In genomic region chr11:120799316-120799890, GRCm38 (mm10) we compare ENCODE assay signal across 7 mouse cellular contexts. TPM values are rescaled to one million over a fixed set of nuclear protein-coding genes. Genes with fewer than 3 reads are reported as not detected.
A peak's percentile ranks its signal among the peaks of the same experiment; 100 is the strongest.
DNase-seq lines count a peak whose midpoint lies in the region; ATAC-seq and TF ChIP-seq lines count a peak whose summit lies in the region.

No protein-coding gene starts in this region.

- H3K79me2 ChIP-seq in MEL (ENCODE audit: control insufficient read depth, insufficient read depth, low read length, poor library complexity) = peaks cover 18% of the 10 kb centered on the region

- no peak for DNase-seq in kidney, postnatal 25 days
- peak; percentile 60 for DNase-seq in MEL (ENCODE audit: low read depth, low spot score)
- no peak for DNase-seq in embryonic facial prominence, embryonic 14.5 days (ENCODE audit: low spot score)
- no peak for DNase-seq in embryo, embryonic 10 days (ENCODE audit: low spot score)

- H3K4me3 ChIP-seq in kidney, embryonic 16.5 days (ENCODE audit: low read length) = no peak overlapping the region
- peak overlapping the region; percentile 34 to 41 for H3K4me3 ChIP-seq in MEL (ENCODE audit: control insufficient read depth in 1 of 2, insufficient read depth in 1 of 2, low read depth in 2 of 2, low read length in 2 of 2)
- no peak overlapping the region for H3K4me3 ChIP-seq in embryonic facial prominence, embryonic 14.5 days (ENCODE audit: low read depth, low read length)
- no peak overlapping the region for H3K4me3 ChIP-seq in lung, embryonic 15.5 days
- no peak overlapping the region for H3K4me3 ChIP-seq in kidney, embryonic 14.5 days (ENCODE audit: low read length)

- no peak for TF ChIP-seq RAD21 in MEL (IDR thresholded peaks at IDR 0.05; ENCODE audit: low read depth, low read length)

- peak overlapping the region; percentile 43; the same call in 1 of the 2 replicates for H3K27ac ChIP-seq in kidney, embryonic 16.5 days (ENCODE audit: low read length)
- no peak overlapping the region for H3K27ac ChIP-seq in MEL (ENCODE audit: control insufficient read depth, low read depth, low read length)
- peak overlapping the region; percentile 61 for H3K27ac ChIP-seq in embryonic facial prominence, embryonic 14.5 days (replicated peaks; ENCODE audit: low read depth, low read length)
- H3K27ac ChIP-seq in lung, embryonic 15.5 days = peak overlapping the region; percentile 78
- no peak overlapping the region for H3K27ac ChIP-seq in kidney, embryonic 14.5 days (ENCODE audit: low read depth, low read length)

- H3K36me3 ChIP-seq in kidney, embryonic 16.5 days (ENCODE audit: insufficient read depth, low read length) = peaks cover 4% of the 10 kb centered on the region; the same call in 1 of the 2 replicates
- peaks cover 0 to 17% of the 10 kb centered on the region in 2 experiments; a peak in 3 of 4 replicates for H3K36me3 ChIP-seq in MEL (ENCODE audit: control insufficient read depth in 1 of 2, insufficient read depth in 2 of 2, low read length in 2 of 2)
- no peaks in the 10 kb centered on the region; the same call in 1 of the 2 replicates for H3K36me3 ChIP-seq in embryonic facial prominence, embryonic 14.5 days (ENCODE audit: control insufficient read depth, insufficient read depth, low read length)
- peaks cover 3% of the 10 kb centered on the region; the same call in 1 of the 2 replicates for H3K36me3 ChIP-seq in lung, embryonic 15.5 days
- H3K36me3 ChIP-seq in kidney, embryonic 14.5 days (ENCODE audit: control insufficient read depth, insufficient read depth, low read length) = no peaks in the 10 kb centered on the region; the same call in 1 of the 2 replicates

- TF ChIP-seq EP300 in MEL (IDR thresholded peaks at IDR 0.05; ENCODE audit: low read depth in 1 of 2, low read length in 2 of 2) = no peak

- H3K9ac ChIP-seq in kidney, embryonic 16.5 days (replicated peaks; ENCODE audit: low read length) = peak overlapping the region; percentile 42; the same call in 1 of the 2 replicates
- peak overlapping the region; percentile 47 for H3K9ac ChIP-seq in MEL (ENCODE audit: control insufficient read depth, low read depth, low read length, poor library complexity, severe bottlenecking)
- no peak overlapping the region for H3K9ac ChIP-seq in embryonic facial prominence, embryonic 14.5 days (ENCODE audit: low read depth, low read length)
- H3K9ac ChIP-seq in lung, embryonic 15.5 days = no peak overlapping the region
- H3K9ac ChIP-seq in kidney, embryonic 14.5 days (ENCODE audit: low read depth, low read length) = no peak overlapping the region

- no peak overlapping the region for H3K4me2 ChIP-seq in kidney, embryonic 16.5 days (replicated peaks; ENCODE audit: low read depth, low read length)
- H3K4me2 ChIP-seq in embryonic facial prominence, embryonic 14.5 days (ENCODE audit: low read depth, low read length) = peak overlapping the region; percentile 20; the same call in 1 of the 2 replicates
- 0 out of 2 replicates have a peak overlapping the region, but pooled peaks have one; percentile 16 for H3K4me2 ChIP-seq in lung, embryonic 15.5 days
- H3K4me2 ChIP-seq in kidney, embryonic 14.5 days (replicated peaks; ENCODE audit: low read depth, low read length) = no peak overlapping the region

- no peaks in the 10 kb centered on the region for H3K27me3 ChIP-seq in kidney, embryonic 16.5 days (ENCODE audit: insufficient read depth, low read length)
- no peaks in the 10 kb centered on the region for H3K27me3 ChIP-seq in MEL (ENCODE audit: control insufficient read depth in 1 of 2, insufficient read depth in 2 of 2, low read length in 2 of 2)
- H3K27me3 ChIP-seq in embryonic facial prominence, embryonic 14.5 days (replicated peaks; ENCODE audit: control insufficient read depth, insufficient read depth, low read length) = no peaks in the 10 kb centered on the region
- H3K27me3 ChIP-seq in lung, embryonic 15.5 days = no peaks in the 10 kb centered on the region
- no peaks in the 10 kb centered on the region for H3K27me3 ChIP-seq in kidney, embryonic 14.5 days (ENCODE audit: control insufficient read depth, insufficient read depth, low read length)

- no peak for ATAC-seq in kidney, embryonic 16.5 days (ENCODE audit: low FRiP score, low TSS enrichment)
- no peak for ATAC-seq in embryonic facial prominence, embryonic 14.5 days (ENCODE audit: low read depth)
- no peak for ATAC-seq in lung, embryonic 15.5 days (ENCODE audit: borderline replicate concordance, extremely low read depth, low FRiP score, low TSS enrichment)
- ATAC-seq in kidney, embryonic 14.5 days (ENCODE audit: low FRiP score, low TSS enrichment) = no peak

- no peaks in the 10 kb centered on the region for H3K9me3 ChIP-seq in kidney, embryonic 16.5 days (ENCODE audit: low read length)
- H3K9me3 ChIP-seq in MEL (replicated peaks; ENCODE audit: insufficient read depth, low read length) = no peaks in the 10 kb centered on the region
- no peaks in the 10 kb centered on the region for H3K9me3 ChIP-seq in embryonic facial prominence, embryonic 14.5 days (ENCODE audit: control insufficient read depth, low read length)
- no peaks in the 10 kb centered on the region for H3K9me3 ChIP-seq in lung, embryonic 15.5 days
- no peaks in the 10 kb centered on the region for H3K9me3 ChIP-seq in kidney, embryonic 14.5 days (ENCODE audit: control insufficient read depth, low read length)

- TF ChIP-seq POLR2A in MEL (IDR thresholded peaks at IDR 0.05; ENCODE audit: control insufficient read depth in 1 of 2, insufficient read depth in 1 of 2, low read depth in 1 of 2, low read length in 2 of 2, poor library complexity in 1 of 2) = no peak

- WGBS in kidney, embryonic 16.5 days = 58% methylated on average over 6 of the region's 6 CpGs
- WGBS in embryonic facial prominence, embryonic 14.5 days = 65% methylated on average over 6 of the region's 6 CpGs
- 56% methylated on average over 6 of the region's 6 CpGs for WGBS in lung, embryonic 15.5 days
- 69% methylated on average over 6 of the region's 6 CpGs for WGBS in kidney, embryonic 14.5 days

- TF ChIP-seq CTCF in MEL (IDR thresholded peaks at IDR 0.05 in 2 of 3, conservative IDR thresholded peaks at IDR 0.05 in 1 of 3; ENCODE audit: control insufficient read depth in 1 of 3, insufficient read depth in 1 of 3, low read depth in 2 of 3, low read length in 3 of 3, poor library complexity in 1 of 3, severe bottlenecking in 1 of 3) = 0 out of 6 replicates have a peak, but pooled peaks of 1 of the 3 experiments have one; percentile 8

- peaks cover 22% of the 10 kb centered on the region for H3K4me1 ChIP-seq in kidney, embryonic 16.5 days (ENCODE audit: insufficient read depth, low read length)
- peaks cover 8 to 19% of the 10 kb centered on the region in 2 experiments for H3K4me1 ChIP-seq in MEL (ENCODE audit: control insufficient read depth in 1 of 2, insufficient read depth in 2 of 2, low read length in 2 of 2)
- H3K4me1 ChIP-seq in embryonic facial prominence, embryonic 14.5 days (ENCODE audit: control insufficient read depth, insufficient read depth, low read length) = peaks cover 7% of the 10 kb centered on the region
- peaks cover 27% of the 10 kb centered on the region for H3K4me1 ChIP-seq in lung, embryonic 15.5 days
- H3K4me1 ChIP-seq in kidney, embryonic 14.5 days (ENCODE audit: control insufficient read depth, insufficient read depth, low read length) = peaks cover 10% of the 10 kb centered on the region

RNA-seq across cellular contexts. Expression of gene Dus1l, which starts 3.2 kb away (rescaled TPM):
- 89.9 and 91.0 TPM in 2 replicates for polyA plus RNA-seq in kidney, embryonic 16.5 days (2015; fragmentation: Nextera tagmentation; extraction: Ambion mirVana)
- 190 and 203 TPM in 2 replicates for total RNA-seq in MEL (2012; rRNA removed)
- 100 to 1,000 TPM in 1 of 2 experiments, not detected in 1; 171 TPM for polyA plus RNA-seq in MEL (2012; ENCODE audit: insufficient read depth in 1 of 2, insufficient read length in 2 of 2, low read depth in 1 of 2, low replicate concordance in 2 of 2, missing spikeins in 1 of 2)
- polyA plus RNA-seq in embryonic facial prominence, embryonic 14.5 days (2014; fragmentation: Nextera tagmentation; extraction: Ambion mirVana) = 51.0 and 63.8 TPM in 2 replicates
- polyA plus RNA-seq in lung, embryonic 15.5 days (2015; fragmentation: Nextera tagmentation; extraction: Ambion mirVana) = 84.3 and 90.4 TPM in 2 replicates
- 58.2 and 80.3 TPM in 2 replicates for polyA plus RNA-seq in kidney, embryonic 14.5 days (2014; fragmentation: Nextera tagmentation; extraction: Ambion mirVana)

RNA-seq across cellular contexts. Expression of gene Gps1, which starts 15.3 kb away (rescaled TPM):
- polyA plus RNA-seq in kidney, embryonic 16.5 days (2015; fragmentation: Nextera tagmentation; extraction: Ambion mirVana) = 230 and 239 TPM in 2 replicates
- 206 and 266 TPM in 2 replicates for total RNA-seq in MEL (2012; rRNA removed)
- 100 to 1,000 TPM; 173 to 219 TPM for polyA plus RNA-seq in MEL (2012; ENCODE audit: insufficient read depth in 1 of 2, insufficient read length in 2 of 2, low read depth in 1 of 2, low replicate concordance in 2 of 2, missing spikeins in 1 of 2)
- polyA plus RNA-seq in embryonic facial prominence, embryonic 14.5 days (2014; fragmentation: Nextera tagmentation; extraction: Ambion mirVana) = 207 and 219 TPM in 2 replicates
- 205 and 213 TPM in 2 replicates for polyA plus RNA-seq in lung, embryonic 15.5 days (2015; fragmentation: Nextera tagmentation; extraction: Ambion mirVana)
- polyA plus RNA-seq in kidney, embryonic 14.5 days (2014; fragmentation: Nextera tagmentation; extraction: Ambion mirVana) = 213 and 239 TPM in 2 replicates

RNA-seq across cellular contexts. Expression of gene Rfng, which starts 15.4 kb away (rescaled TPM):
- polyA plus RNA-seq in kidney, embryonic 16.5 days (2015; fragmentation: Nextera tagmentation; extraction: Ambion mirVana) = 44.0 and 46.9 TPM in 2 replicates
- total RNA-seq in MEL (2012; rRNA removed) = 10.9 and 12.7 TPM in 2 replicates
- polyA plus RNA-seq in MEL (2012; ENCODE audit: insufficient read depth in 1 of 2, insufficient read length in 2 of 2, low read depth in 1 of 2, low replicate concordance in 2 of 2, missing spikeins in 1 of 2) = 10 to 100 TPM in 1 of 2 experiments, not detected in 1; 40.7 TPM
- polyA plus RNA-seq in embryonic facial prominence, embryonic 14.5 days (2014; fragmentation: Nextera tagmentation; extraction: Ambion mirVana) = 32.5 and 36.9 TPM in 2 replicates
- polyA plus RNA-seq in lung, embryonic 15.5 days (2015; fragmentation: Nextera tagmentation; extraction: Ambion mirVana) = 35.4 and 38.3 TPM in 2 replicates
- 19.3 and 26.2 TPM in 2 replicates for polyA plus RNA-seq in kidney, embryonic 14.5 days (2014; fragmentation: Nextera tagmentation; extraction: Ambion mirVana)

RNA-seq across cellular contexts. Expression of gene Fasn, which starts 24.9 kb away (rescaled TPM):
- 50.0 and 50.4 TPM in 2 replicates for polyA plus RNA-seq in kidney, embryonic 16.5 days (2015; fragmentation: Nextera tagmentation; extraction: Ambion mirVana)
- total RNA-seq in MEL (2012; rRNA removed) = 317 and 342 TPM in 2 replicates
- 100 to 1,000 TPM; 256 to 313 TPM for polyA plus RNA-seq in MEL (2012; ENCODE audit: insufficient read depth in 1 of 2, insufficient read length in 2 of 2, low read depth in 1 of 2, low replicate concordance in 2 of 2, missing spikeins in 1 of 2)
- 67.2 and 77.4 TPM in 2 replicates for polyA plus RNA-seq in embryonic facial prominence, embryonic 14.5 days (2014; fragmentation: Nextera tagmentation; extraction: Ambion mirVana)
- polyA plus RNA-seq in lung, embryonic 15.5 days (2015; fragmentation: Nextera tagmentation; extraction: Ambion mirVana) = 49.0 and 53.2 TPM in 2 replicates
- 54.9 and 79.9 TPM in 2 replicates for polyA plus RNA-seq in kidney, embryonic 14.5 days (2014; fragmentation: Nextera tagmentation; extraction: Ambion mirVana)

RNA-seq across cellular contexts. Expression of gene Hmga1b, which starts 36.8 kb away (rescaled TPM):
- 3.4 and 9.0 TPM in 2 replicates for polyA plus RNA-seq in kidney, embryonic 16.5 days (2015; fragmentation: Nextera tagmentation; extraction: Ambion mirVana)
- total RNA-seq in MEL (2012; rRNA removed) = 190 and 206 TPM in 2 replicates
- polyA plus RNA-seq in MEL (2012; ENCODE audit: insufficient read depth in 1 of 2, insufficient read length in 2 of 2, low read depth in 1 of 2, low replicate concordance in 2 of 2, missing spikeins in 1 of 2) = 100 to 1,000 TPM in 1 of 2 experiments, not detected in 1; 633 TPM
- 3.0 and 4.8 TPM in 2 replicates for polyA plus RNA-seq in embryonic facial prominence, embryonic 14.5 days (2014; fragmentation: Nextera tagmentation; extraction: Ambion mirVana)
- polyA plus RNA-seq in lung, embryonic 15.5 days (2015; fragmentation: Nextera tagmentation; extraction: Ambion mirVana) = 3.9 and 4.8 TPM in 2 replicates
- 5.2 and 7.9 TPM in 2 replicates for polyA plus RNA-seq in kidney, embryonic 14.5 days (2014; fragmentation: Nextera tagmentation; extraction: Ambion mirVana)

Comparison
In these comparisons a context has a peak if more than half of its experiments do, and no peak if none do; other contexts are left out.
1. H3K27ac ChIP-seq: peak in kidney, embryonic 16.5 days (single experiment), embryonic facial prominence, embryonic 14.5 days (single experiment) and lung, embryonic 15.5 days (single experiment); none in MEL (single experiment) and kidney, embryonic 14.5 days (single experiment).
2. H3K9ac ChIP-seq: peak in kidney, embryonic 16.5 days (single experiment) and MEL (single experiment); none in embryonic facial prominence, embryonic 14.5 days (single experiment), lung, embryonic 15.5 days (single experiment) and kidney, embryonic 14.5 days (single experiment).
3. H3K4me2 ChIP-seq: peak in embryonic facial prominence, embryonic 14.5 days (single experiment) and lung, embryonic 15.5 days (single experiment); none in kidney, embryonic 16.5 days (single experiment) and kidney, embryonic 14.5 days (single experiment).
4. H3K4me3 ChIP-seq: peak in MEL (2 of 2); none in kidney, embryonic 16.5 days (single experiment), embryonic facial prominence, embryonic 14.5 days (single experiment), lung, embryonic 15.5 days (single experiment) and kidney, embryonic 14.5 days (single experiment).